Comparison of ENCODE assay signal across 9 mouse cellular contexts in the genomic region with DNA sequence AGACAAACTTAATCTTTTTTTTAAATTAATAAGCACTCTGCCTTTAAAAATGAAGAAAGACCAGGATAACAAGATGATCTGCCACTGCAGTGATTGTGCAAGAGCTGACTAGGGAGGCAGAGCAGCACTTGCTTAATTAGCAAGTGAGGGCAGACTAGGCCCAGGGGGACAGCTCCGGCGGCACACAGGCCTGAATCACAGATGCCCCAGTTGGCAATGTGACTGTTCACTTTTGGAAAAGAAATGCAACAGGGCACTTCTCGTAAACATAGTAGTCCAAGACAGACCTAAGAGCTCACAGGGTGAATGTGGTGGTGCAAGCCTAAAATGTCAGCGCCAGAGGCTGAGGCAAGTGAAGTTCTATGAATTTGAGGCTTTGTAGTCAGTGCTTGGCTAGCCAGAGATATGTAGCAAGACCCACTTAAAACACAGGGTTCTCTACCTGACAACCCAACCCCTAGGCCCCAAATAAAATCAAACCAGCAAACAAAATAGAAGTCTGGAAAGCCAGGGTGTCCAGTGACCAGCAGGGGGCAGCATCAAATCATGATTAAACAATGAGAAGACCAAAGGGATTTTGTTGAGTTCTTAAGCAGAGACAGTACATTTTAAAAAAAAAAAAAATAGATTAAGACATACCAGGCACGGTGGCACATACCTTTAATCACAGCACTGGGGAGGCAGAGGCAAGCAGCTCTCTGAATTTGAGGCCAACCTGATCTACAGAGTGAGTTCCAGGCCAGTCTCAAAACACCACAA. TPM values are rescaled to one million over a fixed set of nuclear protein-coding genes. Genes with fewer than 3 reads are reported as not detected.
DNase-seq lines count a peak whose midpoint lies in the region; ATAC-seq and TF ChIP-seq lines count a peak whose summit lies in the region.
"Had no signal": no experiment of that assay in that cellular context is flagged by ENCODE, and none has a peak within 500 bp of the region (broad histone marks: within the 10 kb centered on the region; RNA-seq: fewer than 3 reads in every experiment).

No protein-coding gene starts in this region.

- no peaks in the 10 kb centered on the region for H3K9me3 ChIP-seq in midbrain, embryonic 10.5 days (replicated peaks)
- H3K9me3 ChIP-seq in midbrain, embryonic 13.5 days = no peaks in the 10 kb centered on the region
- no peaks in the 10 kb centered on the region for H3K9me3 ChIP-seq in embryonic facial prominence, embryonic 13.5 days
- no peaks in the 10 kb centered on the region for H3K9me3 ChIP-seq in liver, postnatal 0 days (ENCODE audit: low read length)

- peak; percentile 69 for DNase-seq in midbrain, embryonic 10.5 days (ENCODE audit: low spot score)
- DNase-seq in adrenal gland, postnatal 25 days = peak; percentile 73
- peak; percentile 91 for DNase-seq in induced T-regulatory cell, adult 2 months (ENCODE audit: low read depth)
- peak; percentile 83 for DNase-seq in liver, postnatal 0 days
- peak; percentile 70 for DNase-seq in right cerebral cortex, adult 18-20 months
- DNase-seq in urinary bladder, postnatal 4 days (ENCODE audit: low spot score in 2 of 2) = peak; percentile 48 to 83

- no peak overlapping the region for H3K4me2 ChIP-seq in midbrain, embryonic 13.5 days (replicated peaks)
- H3K4me2 ChIP-seq in embryonic facial prominence, embryonic 13.5 days = no peak overlapping the region
- no peak overlapping the region for H3K4me2 ChIP-seq in liver, postnatal 0 days (ENCODE audit: low read depth, low read length)

- peaks cover 60% of the 10 kb centered on the region for H3K36me3 ChIP-seq in midbrain, embryonic 10.5 days
- H3K36me3 ChIP-seq in midbrain, embryonic 13.5 days = peaks cover 56% of the 10 kb centered on the region
- peaks cover 45% of the 10 kb centered on the region for H3K36me3 ChIP-seq in embryonic facial prominence, embryonic 13.5 days
- peaks cover 24% of the 10 kb centered on the region for H3K36me3 ChIP-seq in liver, postnatal 0 days (replicated peaks; ENCODE audit: insufficient read depth, low read length)

- H3K27ac ChIP-seq in midbrain, embryonic 10.5 days (replicated peaks) = no peak overlapping the region
- no peak overlapping the region; the same call in 1 of the 2 replicates for H3K27ac ChIP-seq in midbrain, embryonic 13.5 days
- H3K27ac ChIP-seq in embryonic facial prominence, embryonic 13.5 days = no peak overlapping the region
- H3K27ac ChIP-seq in liver, postnatal 0 days (ENCODE audit: low read depth) = no peak overlapping the region

- H3K4me1 ChIP-seq in midbrain, embryonic 10.5 days = peaks cover 19% of the 10 kb centered on the region
- peaks cover 23% of the 10 kb centered on the region for H3K4me1 ChIP-seq in midbrain, embryonic 13.5 days (replicated peaks)
- peaks cover 16% of the 10 kb centered on the region for H3K4me1 ChIP-seq in embryonic facial prominence, embryonic 13.5 days
- H3K4me1 ChIP-seq in liver, postnatal 0 days (ENCODE audit: insufficient read depth) = peaks cover 15% of the 10 kb centered on the region

- ATAC-seq in midbrain, embryonic 13.5 days = no peak
- no peak for ATAC-seq in embryonic facial prominence, embryonic 13.5 days (ENCODE audit: insufficient number of reproducible peaks, insufficient read depth, low FRiP score, low TSS enrichment, low read depth)
- peak; percentile 22 for ATAC-seq in liver, postnatal 0 days

- no peaks in the 10 kb centered on the region for H3K27me3 ChIP-seq in midbrain, embryonic 10.5 days (ENCODE audit: low read depth, poor library complexity, severe bottlenecking)
- no peaks in the 10 kb centered on the region for H3K27me3 ChIP-seq in midbrain, embryonic 13.5 days
- H3K27me3 ChIP-seq in embryonic facial prominence, embryonic 13.5 days = no peaks in the 10 kb centered on the region
- no peaks in the 10 kb centered on the region for H3K27me3 ChIP-seq in liver, postnatal 0 days (ENCODE audit: insufficient read depth, low read length)

- no peak overlapping the region for H3K4me3 ChIP-seq in midbrain, embryonic 10.5 days
- H3K4me3 ChIP-seq in midbrain, embryonic 13.5 days (replicated peaks) = no peak overlapping the region
- no peak overlapping the region for H3K4me3 ChIP-seq in embryonic facial prominence, embryonic 13.5 days
- H3K4me3 ChIP-seq in liver, postnatal 0 days (ENCODE audit: low read depth, low read length) = no peak overlapping the region

- no peak overlapping the region for H3K9ac ChIP-seq in midbrain, embryonic 13.5 days (replicated peaks)
- H3K9ac ChIP-seq in embryonic facial prominence, embryonic 13.5 days = peak overlapping the region; percentile 16; the same call in 1 of the 2 replicates
- H3K9ac ChIP-seq in liver, postnatal 0 days (replicated peaks) = no peak overlapping the region

- whole genome bisulfite sequencing in midbrain, embryonic 10.5 days = 71% methylated on average over 5 of the region's 5 CpGs
- WGBS in midbrain, embryonic 13.5 days = 60% methylated on average over 5 of the region's 5 CpGs
- 64% methylated on average over 5 of the region's 5 CpGs for WGBS in embryonic facial prominence, embryonic 13.5 days
- WGBS in liver, postnatal 0 days (ENCODE audit: insufficient replicate concordance) = 55% methylated on average over 5 of the region's 5 CpGs

- no peak for TF ChIP-seq EP300 in liver, postnatal 0 days (IDR thresholded peaks at IDR 0.05; ENCODE audit: low read depth)

- TF ChIP-seq CTCF in liver, postnatal 0 days (IDR thresholded peaks at IDR 0.05; ENCODE audit: low read depth) = peak; percentile 82

RNA-seq across cellular contexts. Expression of a gene that starts 5.6 kb away (rescaled TPM):
- polyA plus RNA-seq in midbrain, embryonic 10.5 days (2016; fragmentation: Nextera tagmentation; extraction: Ambion mirVana) = 60.0 and 104 TPM in 2 replicates
- 310 and 338 TPM in 2 replicates for polyA plus RNA-seq in midbrain, embryonic 13.5 days (2015; fragmentation: Nextera tagmentation; extraction: Ambion mirVana)
- 5.3 and 6.1 TPM in 2 replicates for total RNA-seq in adrenal gland, postnatal 25 days (2021)
- polyA plus RNA-seq in embryonic facial prominence, embryonic 13.5 days (2015; fragmentation: Nextera tagmentation; extraction: Ambion mirVana) = 10.4 and 10.6 TPM in 2 replicates
- polyA plus RNA-seq in liver, postnatal 0 days (2015; fragmentation: Nextera tagmentation; extraction: Ambion mirVana) = 0.08 and 0.23 TPM in 2 replicates

RNA-seq across cellular contexts. Expression of a gene that starts 6.0 kb away (rescaled TPM):
- 0.57 TPM in 2 replicates for polyA plus RNA-seq in midbrain, embryonic 10.5 days (2016; fragmentation: Nextera tagmentation; extraction: Ambion mirVana)
- polyA plus RNA-seq in midbrain, embryonic 13.5 days (2015; fragmentation: Nextera tagmentation; extraction: Ambion mirVana) = 0.23 and 0.62 TPM in 2 replicates
- total RNA-seq in adrenal gland, postnatal 25 days (2021) = 1.4 and 1.8 TPM in 2 replicates
- polyA plus RNA-seq in embryonic facial prominence, embryonic 13.5 days (2015; fragmentation: Nextera tagmentation; extraction: Ambion mirVana) = 0.65 and 0.74 TPM in 2 replicates
- polyA plus RNA-seq in liver, postnatal 0 days (2015; fragmentation: Nextera tagmentation; extraction: Ambion mirVana) = 0.24 and 0.26 TPM in 2 replicates

RNA-seq across cellular contexts. Expression of a gene that starts 7.3 kb away (rescaled TPM):
- 55.2 and 63.4 TPM in 2 replicates for polyA plus RNA-seq in midbrain, embryonic 10.5 days (2016; fragmentation: Nextera tagmentation; extraction: Ambion mirVana)
- polyA plus RNA-seq in midbrain, embryonic 13.5 days (2015; fragmentation: Nextera tagmentation; extraction: Ambion mirVana) = 78.9 and 83.7 TPM in 2 replicates
- 139 and 169 TPM in 2 replicates for total RNA-seq in adrenal gland, postnatal 25 days (2021)
- polyA plus RNA-seq in embryonic facial prominence, embryonic 13.5 days (2015; fragmentation: Nextera tagmentation; extraction: Ambion mirVana) = 52.6 and 53.3 TPM in 2 replicates
- polyA plus RNA-seq in liver, postnatal 0 days (2015; fragmentation: Nextera tagmentation; extraction: Ambion mirVana) = 30.5 and 32.7 TPM in 2 replicates

RNA-seq across cellular contexts. Expression of a gene that starts 15.0 kb away (rescaled TPM):
- not detected in 2 replicates for polyA plus RNA-seq in midbrain, embryonic 10.5 days (2016; fragmentation: Nextera tagmentation; extraction: Ambion mirVana)
- not detected in 2 replicates for polyA plus RNA-seq in midbrain, embryonic 13.5 days (2015; fragmentation: Nextera tagmentation; extraction: Ambion mirVana)
- total RNA-seq in adrenal gland, postnatal 25 days (2021) = 23.5 TPM in 1 of 2 replicates, not detected in the other
- not detected in 2 replicates for polyA plus RNA-seq in embryonic facial prominence, embryonic 13.5 days (2015; fragmentation: Nextera tagmentation; extraction: Ambion mirVana)
- not detected in 2 replicates for polyA plus RNA-seq in liver, postnatal 0 days (2015; fragmentation: Nextera tagmentation; extraction: Ambion mirVana)
- polyA plus RNA-seq: heart, embryonic 16.5 days had no signal

RNA-seq across cellular contexts. Expression of a gene that starts 24.7 kb away (rescaled TPM):
- polyA plus RNA-seq in midbrain, embryonic 10.5 days (2016; fragmentation: Nextera tagmentation; extraction: Ambion mirVana) = 4.3 and 4.4 TPM in 2 replicates
- polyA plus RNA-seq in midbrain, embryonic 13.5 days (2015; fragmentation: Nextera tagmentation; extraction: Ambion mirVana) = 6.1 and 6.4 TPM in 2 replicates
- total RNA-seq in adrenal gland, postnatal 25 days (2021) = 72.0 and 83.0 TPM in 2 replicates
- polyA plus RNA-seq in embryonic facial prominence, embryonic 13.5 days (2015; fragmentation: Nextera tagmentation; extraction: Ambion mirVana) = 7.4 and 7.6 TPM in 2 replicates
- 2.1 and 2.3 TPM in 2 replicates for polyA plus RNA-seq in liver, postnatal 0 days (2015; fragmentation: Nextera tagmentation; extraction: Ambion mirVana)
